Mouse (Mus musculus) gastrocnemius, adult 18-20 months (tissue): ENCODE measurements around the gene Myl10. TPM values are rescaled to one million over a fixed set of nuclear protein-coding genes. Genes with fewer than 3 reads are reported as not detected.
"Not testable (repeated sequence)": the region's sequence is repeated elsewhere in the genome, so short reads cannot be mapped to it uniquely, and the experiment has no call there.

Experiments
- DNase-seq: peaks from one replicate; pipeline ENCODE4 v3.0.0; 2021; ENCODE audit warnings: low spot score
- total RNA-seq, 2 experiments: library from RNA; stranded (reverse); gene quantifications; 2 replicates each; pipeline ENCODE4 v1.2.3; 2021

Myl10 gene
- total RNA-seq, 2 experiments from 2014 or later, result 3.4 to 7.0 TPM

DNA sequence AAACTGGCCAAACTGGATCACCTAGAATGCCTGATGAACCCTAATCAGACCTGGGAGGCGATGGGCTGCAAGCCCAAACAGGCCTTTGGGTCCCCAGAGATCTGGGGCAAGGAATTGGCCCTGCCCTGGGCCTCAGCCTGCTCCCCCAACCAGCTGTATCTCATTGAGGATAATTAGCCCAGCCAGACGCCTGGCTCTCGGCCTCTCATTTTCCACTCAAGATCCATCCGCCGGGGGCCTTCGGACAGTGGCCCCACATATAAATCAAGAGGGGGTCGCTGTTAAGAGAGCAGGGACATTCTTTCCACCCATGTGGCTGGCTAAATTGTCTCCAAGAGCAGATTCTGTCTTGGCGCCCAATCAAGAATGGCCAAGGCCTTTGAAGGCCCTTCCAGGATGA, 11.2 kb downstream of the Myl10 start:
- DNase-seq, result no peak

DNA sequence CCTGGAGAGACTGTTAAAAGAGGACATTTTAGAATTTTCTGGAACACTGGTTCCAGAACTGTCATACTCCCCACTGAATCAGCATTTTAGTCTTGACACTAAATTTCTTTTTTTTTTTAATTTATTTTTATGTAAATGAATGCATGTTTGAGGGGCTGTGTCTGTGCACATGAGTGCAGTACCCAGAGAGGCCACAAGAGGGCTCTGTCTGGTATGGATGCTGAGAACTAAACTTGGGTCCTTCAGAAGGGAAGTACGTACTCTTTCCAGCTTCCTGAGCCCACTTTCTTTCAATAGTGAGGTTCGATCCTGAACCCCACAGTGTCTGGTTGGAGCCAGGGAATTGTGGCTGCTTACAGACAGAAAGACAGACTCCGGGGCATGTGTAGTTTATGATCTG, 12.6 kb downstream of the Myl10 start:
- DNase-seq, result no peak

DNA sequence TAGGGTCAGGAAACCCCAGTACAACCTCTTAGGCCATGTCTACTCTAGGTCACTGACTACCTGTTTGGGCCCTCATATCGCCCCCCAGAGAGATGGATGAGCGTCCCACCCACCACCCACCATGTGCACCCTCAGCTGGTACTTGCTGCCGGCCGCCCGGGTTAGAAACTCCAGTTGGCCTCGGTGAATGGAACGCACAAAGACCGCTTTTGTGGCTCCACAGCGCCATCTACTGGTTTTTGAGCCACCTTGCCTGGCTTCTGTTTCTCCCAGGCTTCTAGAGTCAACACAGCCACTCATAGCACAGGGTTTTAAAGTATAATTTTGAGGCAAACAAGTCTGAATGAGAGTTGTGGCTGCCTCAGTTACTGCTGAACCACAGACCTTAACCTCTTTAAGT, 13.9 kb downstream of the Myl10 start:
- peak; percentile 71 for DNase-seq

DNA sequence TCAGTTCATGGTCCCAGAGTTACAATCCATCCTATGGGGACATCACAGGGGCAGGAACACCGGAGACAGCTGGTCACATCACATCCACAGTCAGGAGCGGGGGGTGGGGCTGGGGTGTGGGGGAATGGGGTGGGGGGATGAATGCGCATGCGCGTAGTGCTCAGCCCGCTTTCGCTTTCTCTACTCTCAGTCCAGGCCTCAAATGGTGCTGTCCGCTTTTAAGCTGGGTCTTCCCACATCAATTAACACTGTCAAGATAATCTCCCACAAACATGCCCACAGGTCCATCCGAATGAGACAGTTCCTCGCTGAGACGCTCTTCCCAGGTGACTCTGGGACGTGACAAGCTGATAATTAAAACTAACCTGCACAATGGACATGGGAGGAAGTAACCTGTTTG, 15.2 kb downstream of the Myl10 start:
- DNase-seq, result no peak

DNA sequence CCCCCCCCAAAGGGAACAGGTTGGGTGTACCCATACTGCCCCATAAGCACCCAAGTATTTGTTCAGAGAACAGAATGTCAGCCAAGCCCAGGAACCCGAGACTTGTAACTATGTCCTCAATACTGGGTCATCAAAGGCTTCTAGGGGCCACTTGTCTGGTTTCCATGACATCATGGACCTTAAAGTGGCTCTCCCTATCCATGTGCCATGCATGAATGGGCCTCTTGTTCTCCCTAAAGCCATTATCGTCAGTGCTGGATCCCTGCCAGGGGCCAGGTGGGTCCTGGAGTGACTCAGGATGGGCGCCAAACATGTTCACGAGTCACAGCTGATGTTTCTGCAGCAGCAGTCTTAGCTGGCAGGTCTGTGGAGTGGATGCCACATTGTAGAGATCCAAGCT, 17.8 kb downstream of the Myl10 start:
- no peak for DNase-seq

DNA sequence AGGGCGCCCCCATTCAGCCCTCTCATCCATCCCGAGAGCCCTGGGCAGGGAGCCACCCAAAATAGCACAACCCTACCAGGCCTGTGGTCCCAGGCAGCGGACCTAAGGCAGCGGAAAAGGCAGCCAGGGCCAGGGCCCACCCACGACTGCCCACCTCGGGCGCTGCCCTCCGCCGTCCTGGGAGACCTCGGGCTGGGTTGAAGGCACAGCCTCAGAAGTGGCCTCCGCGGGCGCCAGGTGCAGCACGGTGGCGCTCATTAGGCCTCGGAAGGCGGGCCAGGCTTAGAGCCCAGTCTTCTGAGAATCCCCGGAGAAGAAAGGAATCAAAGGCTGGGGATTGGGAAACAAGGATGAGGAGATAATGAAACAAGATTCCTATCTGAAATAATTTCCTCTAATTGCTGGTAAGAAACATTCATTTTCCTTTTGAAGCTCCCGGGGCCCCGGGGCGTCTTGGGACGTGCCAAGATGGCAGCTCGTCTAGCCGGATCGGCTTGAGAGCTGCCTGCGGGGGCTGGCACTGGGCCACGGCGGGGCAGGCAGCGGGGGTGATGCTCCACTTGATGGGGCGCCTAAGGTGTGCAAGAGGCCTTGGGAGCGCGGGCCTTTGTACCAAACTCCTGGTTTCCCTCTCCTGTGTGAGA, 21.4 kb downstream of the Myl10 start:
- DNase-seq, result no peak

DNA sequence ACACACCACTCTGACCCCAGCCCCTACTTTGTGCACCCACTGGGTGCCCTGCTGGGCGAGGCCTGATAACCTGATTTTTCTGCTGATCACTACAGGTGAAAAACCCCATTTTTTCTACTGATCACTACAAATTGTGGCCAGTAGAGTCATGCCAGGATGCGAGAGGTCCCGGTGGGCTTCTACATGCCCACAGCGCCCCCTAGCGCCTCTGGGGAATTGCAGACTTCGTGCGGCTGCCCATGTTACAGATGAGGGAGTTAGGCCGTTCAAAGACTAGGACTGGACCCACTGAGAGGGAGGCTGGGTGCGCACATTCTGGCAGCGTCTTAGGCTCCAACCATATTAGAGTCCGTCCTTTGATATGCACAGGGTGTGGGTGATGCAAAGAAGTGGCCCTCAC, 21.9 kb downstream of the Myl10 start:
- peak; percentile 20 for DNase-seq

DNA sequence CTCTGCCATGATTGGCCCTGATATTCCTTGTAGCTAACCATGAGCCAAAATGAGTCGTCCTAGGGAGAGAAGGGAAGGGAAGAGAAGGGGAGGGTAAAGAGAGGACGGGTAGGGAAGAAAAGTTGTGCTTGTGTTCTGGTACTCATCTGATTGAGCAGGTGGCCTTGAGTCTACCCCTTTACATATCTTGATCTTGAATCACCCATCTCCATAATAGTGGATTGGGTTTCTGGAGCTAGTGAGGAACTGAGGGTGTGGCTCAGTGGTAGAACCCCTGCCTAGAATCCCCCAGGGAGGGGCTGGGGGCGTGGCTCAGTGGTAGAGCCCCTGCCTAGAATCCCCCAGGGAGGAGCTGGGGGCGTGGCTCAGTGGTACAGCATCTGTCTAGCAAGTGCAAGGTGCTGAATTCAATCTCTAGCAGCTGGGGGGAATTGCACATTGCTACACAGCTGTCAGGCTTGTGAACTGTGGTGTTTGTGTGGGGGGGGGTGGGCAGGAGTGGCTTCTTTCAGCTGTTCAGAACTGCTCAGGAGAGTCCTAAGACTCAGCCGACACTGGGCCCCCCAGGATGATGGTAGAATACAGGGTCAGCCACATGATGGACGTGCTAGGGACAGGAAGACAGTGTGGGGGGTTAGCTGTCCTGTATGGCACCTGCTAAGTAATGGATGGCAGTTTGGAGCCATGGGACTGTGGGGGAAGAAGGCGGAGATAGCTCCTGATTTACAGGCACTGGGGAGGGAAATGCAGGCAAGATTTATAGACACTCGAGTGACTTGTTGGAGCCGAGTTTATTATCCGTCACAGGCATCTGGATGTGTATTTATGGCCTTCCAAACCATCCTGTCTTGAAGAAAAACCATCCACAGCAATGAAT, 24.0 kb downstream of the Myl10 start:
- DNase-seq, result no peak

DNA sequence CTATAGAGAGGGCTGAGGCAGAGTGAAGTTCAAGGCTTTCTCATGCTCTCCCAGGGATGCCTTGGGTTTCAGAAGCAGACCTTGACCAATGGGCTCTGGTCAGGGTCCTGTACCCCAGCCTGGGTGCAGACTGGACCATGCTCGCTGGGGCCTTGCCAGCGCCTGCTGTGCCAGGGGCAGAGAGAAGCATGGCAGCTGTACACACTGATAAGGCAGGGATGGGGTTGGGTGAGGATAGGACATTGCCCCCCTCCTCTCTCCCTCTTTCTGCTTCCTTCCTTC, 24.6 kb downstream of the Myl10 start:
- no peak for DNase-seq

DNA sequence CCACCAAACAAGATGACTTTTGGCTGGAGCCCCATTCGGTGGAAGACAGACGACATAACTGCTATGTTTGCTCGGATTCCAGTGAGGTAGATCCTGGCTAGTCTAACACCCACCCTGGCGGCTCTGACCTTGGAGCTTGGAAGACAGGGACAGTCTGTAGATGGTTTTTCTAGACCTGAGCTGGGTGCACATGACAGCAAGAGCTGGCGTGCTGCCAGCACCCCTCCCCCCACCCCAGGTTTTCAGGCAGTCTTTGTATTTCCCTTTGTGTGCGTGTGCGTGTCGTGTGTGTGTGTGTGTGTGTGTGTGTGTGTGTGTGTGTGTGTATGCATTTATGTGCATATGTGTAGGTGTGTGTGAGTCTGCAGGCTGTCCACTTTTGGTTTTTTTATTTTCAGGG, 25.7 kb downstream of the Myl10 start:
- DNase-seq, result no peak

DNA sequence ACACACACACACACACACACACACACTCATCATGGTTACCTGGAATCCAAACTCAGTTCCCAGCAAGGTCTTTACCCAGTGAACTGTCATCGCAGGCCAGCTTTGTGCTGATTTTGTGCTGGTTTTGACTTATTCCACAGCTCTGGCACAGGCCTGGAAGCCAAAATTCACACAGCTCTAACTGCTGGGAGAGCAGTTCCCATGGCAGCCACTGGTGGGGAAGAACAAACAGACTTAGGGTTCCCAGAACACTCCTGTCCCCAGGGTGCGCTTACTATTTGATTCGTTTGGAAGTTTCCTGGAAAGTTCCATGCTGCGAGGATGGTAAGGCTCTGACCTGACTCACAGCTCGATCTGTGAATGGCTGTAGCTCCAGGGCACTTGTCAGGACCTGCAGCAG, 28.6 kb downstream of the Myl10 start:
- DNase-seq, result no peak

DNA sequence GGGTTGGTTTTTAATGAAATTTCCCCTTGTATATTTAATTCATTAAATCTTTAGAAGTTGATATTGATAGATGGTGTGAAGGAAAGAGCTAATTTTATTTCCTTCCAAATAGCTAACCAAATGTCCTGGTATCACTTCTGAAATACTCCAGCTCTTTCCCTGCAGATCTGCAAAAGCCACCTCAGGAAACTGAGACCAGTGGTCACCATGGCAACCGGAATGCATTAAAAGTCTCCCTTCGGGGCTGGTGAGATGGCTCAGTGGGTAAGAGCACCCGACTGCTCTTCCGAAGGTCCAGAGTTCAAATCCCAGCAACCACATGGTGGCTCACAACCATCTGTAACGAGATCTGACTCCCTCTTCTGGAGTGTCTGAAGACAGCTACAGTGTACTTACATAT, 33.3 kb downstream of the Myl10 start:
- DNase-seq, result not testable (repeated sequence)

DNA sequence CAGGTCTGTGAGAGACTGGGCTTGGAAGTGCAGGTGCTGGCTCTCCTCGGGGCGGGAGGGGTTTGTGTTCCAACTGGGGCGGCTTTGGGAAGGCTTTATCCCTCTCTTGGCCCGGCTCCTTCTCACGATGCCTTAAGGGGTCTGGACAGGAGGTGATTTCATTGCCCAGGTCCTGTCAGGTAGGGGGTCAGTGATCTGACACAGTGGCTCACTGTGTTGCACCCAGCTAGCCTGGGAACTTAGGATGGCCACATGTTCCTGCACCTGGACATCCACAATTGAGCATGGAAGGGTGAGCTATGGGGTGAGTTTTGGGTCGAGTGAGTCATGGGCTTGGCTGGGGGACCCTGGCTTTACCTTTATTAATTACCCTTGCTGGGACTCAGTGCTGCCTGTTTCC, 46.0 kb downstream of the Myl10 start:
- no peak for DNase-seq

DNA sequence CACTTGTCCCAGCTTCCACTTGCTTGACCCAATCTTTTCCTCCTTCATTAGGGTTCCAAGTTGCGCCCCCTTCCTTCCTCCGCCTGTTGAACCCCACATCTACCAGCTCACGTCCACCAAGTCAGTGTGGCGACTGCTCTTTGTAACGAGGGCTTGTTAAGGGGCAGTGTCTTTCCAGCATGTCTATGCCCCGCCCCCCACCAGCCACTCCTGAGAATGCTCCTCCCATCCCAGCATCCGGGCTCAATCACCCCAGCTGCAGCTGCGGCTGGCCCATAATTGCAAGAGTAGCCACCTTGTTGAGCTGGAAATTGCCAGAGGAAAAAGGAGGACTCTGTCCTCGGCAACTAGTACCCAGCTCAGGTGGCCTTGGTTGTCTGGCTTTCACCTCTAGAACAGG, 53.6 kb downstream of the Myl10 start:
- no peak for DNase-seq

Other genes starting within 250 kb of the Myl10 start
- gene Cux1, start 125.7 kb upstream of the Myl10 start, total RNA-seq, result 10 to 100 TPM; 82.7 to 88.7 TPM
- under 1 TPM; 0.31 to 0.75 TPM for gene Col26a1, start 190.1 kb downstream of the Myl10 start, total RNA-seq
- gene Ift22, start 215.0 kb downstream of the Myl10 start, total RNA-seq, result 1 to 10 TPM; 4.4 to 5.3 TPM